Mouse (Mus musculus): ENCODE measurements around the gene Ap1b1. TPM values are rescaled to one million over a fixed set of nuclear protein-coding genes. Genes with fewer than 3 reads are reported as not detected.
A peak's percentile ranks its signal among the peaks of the same experiment; 100 is the strongest.

The Ap1b1 gene
- polyA plus RNA-seq, 1 experiment from 2014 or later = 54.4 TPM

GRCm38 (mm10) chr11:5057856-5058641 is 71.4 kb downstream of the Ap1b1 start, which contains the start of gene Rasl10a:
Rasl10a (plus strand) TSS chr11:5058128.
- Histone ChIP-seq H3K4me1 (peaks cover 70% of the 10 kb centered on the region), H3K27me3 (peaks cover 83% of the 10 kb centered on the region), H3K36me3 (peaks cover 11% of the 10 kb centered on the region; the same call in 1 of the 2 replicates), H3K9me3 (no peaks in the 10 kb centered on the region), H3K27ac (no peak within 1 kb of the TSS), H3K4me3 (peak within 1 kb of the TSS; percentile 56), H3K4me2 (replicated peaks) (peak within 1 kb of the TSS; percentile 94), H3K9ac (peak within 1 kb of the TSS; percentile 74)
- ATAC-seq (ENCODE audit: low FRiP score, low read depth) = no peak
- WGBS = 3% methylated on average over 70 of the region's 77 CpGs

GRCm38 (mm10) chr11:5058783-5059182 is 72.2 kb downstream of the Ap1b1 start:
- ATAC-seq (ENCODE audit: low FRiP score, low read depth) = no peak
- peaks cover 11% of the 10 kb centered on the region; the same call in 1 of the 2 replicates for H3K36me3 ChIP-seq
- H3K4me2 ChIP-seq (replicated peaks) = peak overlapping the region; percentile 94
- H3K9me3 ChIP-seq = no peaks in the 10 kb centered on the region
- WGBS = 29% methylated on average over 9 of the region's 9 CpGs
- H3K9ac ChIP-seq = peak overlapping the region; percentile 50; the same call in 1 of the 2 replicates
- H3K27me3 ChIP-seq = peaks cover 90% of the 10 kb centered on the region
- H3K4me3 ChIP-seq = peak overlapping the region; percentile 56
- H3K4me1 ChIP-seq = peaks cover 77% of the 10 kb centered on the region
- H3K27ac ChIP-seq = no peak overlapping the region

GRCm38 (mm10) chr11:5059230-5059629 is 72.6 kb downstream of the Ap1b1 start:
- Histone ChIP-seq H3K36me3 (peaks cover 11% of the 10 kb centered on the region; the same call in 1 of the 2 replicates), H3K9ac (peak overlapping the region; percentile 50; the same call in 1 of the 2 replicates), H3K4me2 (replicated peaks) (peak overlapping the region; percentile 94), H3K27ac (no peak overlapping the region), H3K9me3 (no peaks in the 10 kb centered on the region), H3K4me1 (peaks cover 82% of the 10 kb centered on the region), H3K27me3 (peaks cover 94% of the 10 kb centered on the region), H3K4me3 (peak overlapping the region; percentile 56)
- WGBS = 15% methylated on average over 14 of the region's 14 CpGs
- ATAC-seq (ENCODE audit: low FRiP score, low read depth) = no peak

- 9% methylated on average over 27 of the region's 27 CpGs for WGBS
- H3K4me2 ChIP-seq (replicated peaks) = peak overlapping the region; percentile 94
- no peak overlapping the region for H3K27ac ChIP-seq
- H3K9me3 ChIP-seq = no peaks in the 10 kb centered on the region
- H3K4me1 ChIP-seq = peaks cover 87% of the 10 kb centered on the region
- no peak overlapping the region for H3K9ac ChIP-seq
- peaks cover 11% of the 10 kb centered on the region; the same call in 1 of the 2 replicates for H3K36me3 ChIP-seq
- ATAC-seq (ENCODE audit: low FRiP score, low read depth) = no peak
- H3K4me3 ChIP-seq = peak overlapping the region; percentile 56
- peaks cover 99% of the 10 kb centered on the region for H3K27me3 ChIP-seq
Observed at GRCm38 (mm10) chr11:5059704-5060156, 73.1 kb downstream of the Ap1b1 start.

GRCm38 (mm10) chr11:5060756-5061412 is 74.3 kb downstream of the Ap1b1 start:
- peak overlapping the region; percentile 58 for H3K9ac ChIP-seq

GRCm38 (mm10) chr11:5061413-5062139 is 75.0 kb downstream of the Ap1b1 start:
- peak overlapping the region; percentile 59 for H3K9ac ChIP-seq

More at GRCm38 (mm10) chr11:5060756-5061412, 74.3 kb downstream of the Ap1b1 start:
- peaks cover 11% of the 10 kb centered on the region; the same call in 1 of the 2 replicates for H3K36me3 ChIP-seq
- 55% methylated on average over 26 of the region's 28 CpGs for WGBS
- peak overlapping the region; percentile 76 for H3K4me3 ChIP-seq
- no peaks in the 10 kb centered on the region for H3K9me3 ChIP-seq
- peak overlapping the region; percentile 96 for H3K4me2 ChIP-seq (replicated peaks)
- H3K27me3 ChIP-seq = peaks cover 88% of the 10 kb centered on the region
- H3K27ac ChIP-seq = no peak overlapping the region
- peaks cover 85% of the 10 kb centered on the region for H3K4me1 ChIP-seq
- ATAC-seq (ENCODE audit: low FRiP score, low read depth) = no peak

GRCm38 (mm10) chr11:5062326-5062725 is 75.7 kb downstream of the Ap1b1 start:
- H3K27ac ChIP-seq = no peak overlapping the region

More at GRCm38 (mm10) chr11:5061413-5062139, 75.0 kb downstream of the Ap1b1 start:
- no peak overlapping the region for H3K27ac ChIP-seq
- H3K4me3 ChIP-seq = peak overlapping the region; percentile 76
- H3K9me3 ChIP-seq = no peaks in the 10 kb centered on the region
- peaks cover 78% of the 10 kb centered on the region for H3K4me1 ChIP-seq
- peaks cover 81% of the 10 kb centered on the region for H3K27me3 ChIP-seq
- H3K36me3 ChIP-seq = peaks cover 11% of the 10 kb centered on the region; the same call in 1 of the 2 replicates
- peak; percentile 41; the same call in 1 of the 2 replicates for ATAC-seq (ENCODE audit: low FRiP score, low read depth)
- peak overlapping the region; percentile 96 for H3K4me2 ChIP-seq (replicated peaks)
- 3% methylated on average over 60 of the region's 62 CpGs for WGBS

GRCm38 (mm10) chr11:5062860-5063505 is 76.4 kb downstream of the Ap1b1 start:
- 71% methylated on average over 13 of the region's 13 CpGs for WGBS
- Histone ChIP-seq H3K36me3 (peaks cover 14% of the 10 kb centered on the region), H3K4me3 (peak overlapping the region; percentile 76), H3K4me2 (replicated peaks) (peak overlapping the region; percentile 96), H3K9me3 (no peaks in the 10 kb centered on the region), H3K27ac (no peak overlapping the region), H3K4me1 (peaks cover 64% of the 10 kb centered on the region), H3K27me3 (peaks cover 67% of the 10 kb centered on the region), H3K9ac (no peak overlapping the region)
- no peak for ATAC-seq (ENCODE audit: low FRiP score, low read depth)

More at GRCm38 (mm10) chr11:5062326-5062725, 75.7 kb downstream of the Ap1b1 start:
- H3K4me1 ChIP-seq = peaks cover 71% of the 10 kb centered on the region
- peaks cover 74% of the 10 kb centered on the region for H3K27me3 ChIP-seq
- peak overlapping the region; percentile 96 for H3K4me2 ChIP-seq (replicated peaks)
- no peaks in the 10 kb centered on the region for H3K9me3 ChIP-seq
- H3K9ac ChIP-seq = peak overlapping the region; percentile 59
- peak overlapping the region; percentile 76 for H3K4me3 ChIP-seq
- peaks cover 11% of the 10 kb centered on the region; the same call in 1 of the 2 replicates for H3K36me3 ChIP-seq
- 12% methylated on average over 13 of the region's 13 CpGs for WGBS
- no peak for ATAC-seq (ENCODE audit: low FRiP score, low read depth)

- Histone ChIP-seq H3K4me1 (peaks cover 58% of the 10 kb centered on the region), H3K9ac (no peak overlapping the region), H3K4me2 (replicated peaks) (peak overlapping the region; percentile 96), H3K27ac (no peak overlapping the region), H3K9me3 (no peaks in the 10 kb centered on the region), H3K27me3 (peaks cover 61% of the 10 kb centered on the region), H3K36me3 (peaks cover 21% of the 10 kb centered on the region), H3K4me3 (peak overlapping the region; percentile 76)
- 56% methylated on average over 29 of the region's 31 CpGs for WGBS
- ATAC-seq (ENCODE audit: low FRiP score, low read depth) = no peak
Observed at GRCm38 (mm10) chr11:5063561-5064281, 77.1 kb downstream of the Ap1b1 start.

- H3K4me2 ChIP-seq (replicated peaks) = peak overlapping the region; percentile 96
- no peaks in the 10 kb centered on the region for H3K9me3 ChIP-seq
- H3K36me3 ChIP-seq = peaks cover 29% of the 10 kb centered on the region
- H3K4me1 ChIP-seq = peaks cover 50% of the 10 kb centered on the region
- peak overlapping the region; percentile 79 for H3K9ac ChIP-seq
- H3K4me3 ChIP-seq = peak overlapping the region; percentile 76
- no peak for ATAC-seq (ENCODE audit: low FRiP score, low read depth)
- no peak overlapping the region; the same call in 1 of the 2 replicates for H3K27ac ChIP-seq
- peaks cover 53% of the 10 kb centered on the region for H3K27me3 ChIP-seq
- 12% methylated on average over 38 of the region's 38 CpGs for WGBS
Observed at GRCm38 (mm10) chr11:5064282-5065055, 77.8 kb downstream of the Ap1b1 start.

Data from limb, embryonic 13.5 days (tissue).